Mouse (Mus musculus) liver, embryonic 14.5 days (tissue): ENCODE measurements around the gene Lrrn2.

Source experiments
- CTCF ChIP-seq: IDR thresholded peaks from 2 replicates; pipeline ENCODE4 v1.5.1; 2016; ENCODE audit warnings: antibody characterized with exemption, low read depth, control low read depth
- EP300 ChIP-seq: IDR thresholded peaks from 2 replicates; pipeline ENCODE4 v1.6.1; 2016; ENCODE audit warnings: antibody characterized with exemption, low read depth

DNA sequence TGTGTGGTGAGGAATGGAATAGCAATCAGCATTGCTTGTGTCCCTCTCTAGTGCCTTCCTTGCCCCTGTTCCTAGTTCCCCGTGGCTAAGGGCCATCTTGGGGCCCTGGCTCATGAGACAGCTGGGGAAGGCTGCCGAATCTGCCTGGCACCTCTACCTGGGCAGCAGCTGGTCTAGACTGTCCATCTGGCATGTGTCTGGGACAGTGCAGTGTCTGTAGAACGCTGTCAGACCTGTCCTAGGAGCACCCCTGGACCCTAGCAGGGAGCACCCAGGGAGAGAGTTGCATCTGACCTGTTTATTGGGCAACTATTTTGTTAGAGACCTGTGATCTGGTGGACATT, 48.8 kb downstream of the Lrrn2 start:
- TF ChIP-seq CTCF = no peak
- no peak for TF ChIP-seq EP300
